Mouse (Mus musculus) liver, adult 2 months (tissue): ENCODE measurements around the gene Prrx2.

Source experiments
- CTCF ChIP-seq: fragments of 200-500 bp; IDR thresholded peaks from 2 replicates; pipeline ENCODE4 v1.5.1; 2011; ENCODE audit warnings: low read depth, low read length, control low read depth
- POLR2A ChIP-seq: fragments of 200-500 bp; IDR thresholded peaks from 2 replicates; pipeline ENCODE4 v1.6.1; 2011; ENCODE audit warnings: low read length, control low read depth; ENCODE audit not compliant: insufficient read depth; ENCODE audit errors: extremely low read depth

DNA sequence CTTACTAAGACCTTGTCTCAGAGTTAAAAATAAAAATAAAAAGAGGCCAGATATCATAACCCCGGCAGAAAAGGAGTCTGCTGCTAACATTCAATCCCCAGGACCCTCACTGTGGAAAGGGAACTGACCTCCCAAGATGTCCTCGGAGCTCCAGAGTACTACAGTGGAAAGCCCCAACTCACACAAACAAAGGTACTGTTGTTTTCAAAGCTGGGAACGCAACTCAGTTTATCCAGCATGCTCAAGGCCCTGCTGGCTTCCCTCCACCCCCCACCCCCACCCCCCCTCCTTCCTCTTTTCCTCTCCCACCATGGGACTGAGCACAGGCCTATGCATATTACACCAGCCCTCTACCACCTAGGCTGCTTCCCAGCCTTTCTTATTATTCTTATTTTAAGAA is 80.1 kb downstream of the Prrx2 start:
- TF ChIP-seq POLR2A (no peak), CTCF (no peak)
